Mouse (Mus musculus) forebrain, embryonic 10.5 days (tissue): ENCODE measurements around the gene Il12a. TPM values are rescaled to one million over a fixed set of nuclear protein-coding genes. Genes with fewer than 3 reads are reported as not detected.

Source experiments
- DNase-seq: peaks from one replicate; pipeline ENCODE4 v3.0.0-alpha.2; 2017; ENCODE audit warnings: low spot score; ENCODE audit errors: extremely low spot score
- H3K27ac ChIP-seq: fragments of 300-500 bp; sonication (generic); 2 replicates; pipeline ENCODE4 v1.5.1; 2016; ENCODE audit warnings: mild to moderate bottlenecking
- H3K27me3 ChIP-seq: fragments of 300-500 bp; sonication (generic); 2 replicates; pipeline ENCODE4 v1.6.1; 2016; ENCODE audit warnings: mild to moderate bottlenecking; ENCODE audit not compliant: poor library complexity, severe bottlenecking
- H3K36me3 ChIP-seq: fragments of 300-500 bp; sonication (generic); replicated peaks from 2 replicates; pipeline ENCODE4 v1.6.1; 2016; ENCODE audit warnings: mild to moderate bottlenecking, moderate library complexity
- H3K4me1 ChIP-seq: fragments of 300-500 bp; sonication (generic); 2 replicates; pipeline ENCODE4 v1.6.1; 2016
- H3K4me3 ChIP-seq: fragments of 300-500 bp; sonication (generic); 2 replicates; pipeline ENCODE4 v1.5.1; 2016; ENCODE audit warnings: mild to moderate bottlenecking, moderate library complexity
- H3K9me3 ChIP-seq: fragments of 300-500 bp; sonication (generic); 2 replicates; pipeline ENCODE4 v1.6.1; 2016; ENCODE audit warnings: mild to moderate bottlenecking, moderate library complexity
- WGBS: fragments of 180-500 bp; shearing (Covaris S2); methylation state at CpG from one replicate; pipeline ENCODE4 v1.1.7; 2016; 5-methylcytosine and 5-hydroxymethylcytosine counted together
- polyA plus RNA-seq: library from polyadenylated mRNA; unstranded; fragments of >200 nt; fragmentation: Nextera tagmentation; extraction: Ambion mirVana; gene quantifications from 2 replicates; pipeline ENCODE4 v1.2.1, GENCODE M21; 2016

Gene Il12a
- polyA plus RNA-seq, 1 experiment from 2014 or later, result 0.26 TPM

- H3K36me3 ChIP-seq, result no peaks in the 10 kb centered on the region
- no peak for DNase-seq
- WGBS, result 78% methylated on average over 5 of the region's 5 CpGs
- H3K4me1 ChIP-seq, result no peaks in the 10 kb centered on the region
- no peak overlapping the region for H3K4me3 ChIP-seq
- no peaks in the 10 kb centered on the region; the same call in 1 of the 2 replicates for H3K9me3 ChIP-seq
- no peaks in the 10 kb centered on the region for H3K27me3 ChIP-seq
- no peak overlapping the region for H3K27ac ChIP-seq
Observed at GRCm38 (mm10) chr3:68669418-68669974, 20.9 kb upstream of the Il12a start.

- H3K4me3 ChIP-seq, result no peak overlapping the region
- no peak overlapping the region for H3K27ac ChIP-seq
- H3K27me3 ChIP-seq, result no peaks in the 10 kb centered on the region
- WGBS, result 90% methylated on average over 2 of the region's 2 CpGs
- no peak for DNase-seq
- no peaks in the 10 kb centered on the region; the same call in 1 of the 2 replicates for H3K9me3 ChIP-seq
- H3K4me1 ChIP-seq, result 0 out of 2 replicates have a peak, but pooled peaks cover 6% of the 10 kb centered on the region
- H3K36me3 ChIP-seq, result no peaks in the 10 kb centered on the region
Observed at GRCm38 (mm10) chr3:68674721-68675120, 15.7 kb upstream of the Il12a start.

DNA sequence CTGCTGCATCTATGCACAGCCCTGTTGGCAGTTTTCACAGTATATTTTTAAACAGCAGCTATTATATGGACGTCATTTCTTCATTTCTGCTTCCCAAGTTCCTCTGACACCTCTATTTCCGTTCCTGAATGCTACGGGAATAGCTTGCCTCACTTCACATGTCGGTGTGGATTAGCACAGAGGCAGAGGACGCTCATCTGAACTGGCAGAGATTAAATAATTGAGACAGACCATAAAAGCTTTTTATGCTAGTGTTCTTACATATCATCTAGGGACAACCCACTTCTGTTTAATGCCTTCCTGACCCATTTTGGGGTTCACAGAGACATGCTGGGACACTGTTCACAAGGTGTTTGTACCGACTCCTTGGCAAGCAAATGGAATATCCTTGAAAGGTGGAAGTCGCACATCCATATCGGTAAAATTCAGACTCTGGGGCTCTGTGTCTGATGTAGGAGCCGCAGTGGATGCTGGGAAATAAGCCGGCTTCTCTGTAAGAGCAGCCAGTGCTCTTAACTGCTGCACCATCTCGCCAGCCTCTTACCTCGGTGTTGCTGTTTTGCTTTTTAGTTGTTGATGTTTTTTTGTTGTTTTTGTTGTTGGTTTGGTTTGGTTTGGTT lies 15.1 kb upstream of the Il12a start:
- no peaks in the 10 kb centered on the region; the same call in 1 of the 2 replicates for H3K9me3 ChIP-seq
- H3K4me3 ChIP-seq, result no peak overlapping the region
- H3K4me1 ChIP-seq, result 0 out of 2 replicates have a peak, but pooled peaks cover 6% of the 10 kb centered on the region
- no peak for DNase-seq
- 90% methylated on average over 12 of the region's 12 CpGs for WGBS
- no peaks in the 10 kb centered on the region for H3K27me3 ChIP-seq
- no peak overlapping the region for H3K27ac ChIP-seq
- H3K36me3 ChIP-seq, result no peaks in the 10 kb centered on the region

DNA sequence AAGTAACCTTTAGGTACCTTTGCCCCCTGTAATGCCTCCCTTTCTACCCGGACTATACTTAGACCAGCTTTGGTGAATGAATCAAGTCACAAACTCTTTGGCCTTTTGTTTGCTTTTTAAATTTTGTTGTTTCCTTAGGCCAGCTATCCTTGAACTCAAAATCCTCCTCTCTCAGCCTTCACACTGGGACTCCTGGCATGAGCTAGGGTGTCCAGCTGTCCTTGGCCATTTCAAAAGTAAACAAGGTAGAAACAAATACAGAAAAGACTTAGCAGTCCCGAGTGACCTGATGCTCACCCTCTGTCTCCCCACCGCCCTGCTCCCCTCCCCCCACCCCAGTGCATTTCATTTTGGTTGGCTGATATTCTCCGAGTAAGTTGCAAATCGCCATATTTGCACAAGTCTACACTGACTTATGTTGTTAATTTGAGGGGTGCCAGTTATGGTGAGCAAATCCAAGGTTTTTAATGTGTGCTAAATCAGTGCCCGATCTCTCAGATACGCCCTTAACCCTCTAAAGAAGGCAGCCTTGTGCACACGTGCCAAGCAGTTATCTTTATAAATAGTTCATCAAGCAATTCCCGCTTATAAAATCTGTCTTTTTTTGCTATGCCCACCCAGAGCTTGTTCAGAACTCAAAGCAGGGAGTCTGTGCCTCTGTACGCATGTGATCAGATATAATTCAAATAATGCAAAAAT lies 14.3 kb upstream of the Il12a start:
- H3K4me3 ChIP-seq, result no peak overlapping the region
- no peaks in the 10 kb centered on the region for H3K27me3 ChIP-seq
- no peaks in the 10 kb centered on the region for H3K36me3 ChIP-seq
- no peaks in the 10 kb centered on the region; the same call in 1 of the 2 replicates for H3K9me3 ChIP-seq
- DNase-seq, result no peak
- H3K4me1 ChIP-seq, result 0 out of 2 replicates have a peak, but pooled peaks cover 6% of the 10 kb centered on the region
- H3K27ac ChIP-seq, result no peak overlapping the region
- 82% methylated on average over 10 of the region's 10 CpGs for WGBS

- Histone ChIP-seq H3K4me1 (0 out of 2 replicates have a peak, but pooled peaks cover 6% of the 10 kb centered on the region), H3K27me3 (no peaks in the 10 kb centered on the region), H3K36me3 (no peaks in the 10 kb centered on the region), H3K27ac (no peak overlapping the region), H3K4me3 (no peak overlapping the region), H3K9me3 (no peaks in the 10 kb centered on the region; the same call in 1 of the 2 replicates)
- 54% methylated on average over 17 of the region's 17 CpGs for WGBS
- no peak for DNase-seq
Observed at GRCm38 (mm10) chr3:68676831-68677303, 13.6 kb upstream of the Il12a start.

GRCm38 (mm10) chr3:68678805-68679585 lies 11.4 kb upstream of the Il12a start:
- Histone ChIP-seq H3K9me3 (no peaks in the 10 kb centered on the region; the same call in 1 of the 2 replicates), H3K27me3 (no peaks in the 10 kb centered on the region), H3K4me3 (no peak overlapping the region), H3K27ac (no peak overlapping the region), H3K36me3 (no peaks in the 10 kb centered on the region), H3K4me1 (0 out of 2 replicates have a peak, but pooled peaks cover 6% of the 10 kb centered on the region)
- WGBS, result 90% methylated on average over 9 of the region's 9 CpGs
- DNase-seq, result no peak

GRCm38 (mm10) chr3:68683579-68683978 lies 6.9 kb upstream of the Il12a start:
- no peaks in the 10 kb centered on the region for H3K27me3 ChIP-seq
- H3K4me1 ChIP-seq, result no peaks in the 10 kb centered on the region
- H3K4me3 ChIP-seq, result no peak overlapping the region
- DNase-seq, result no peak
- H3K36me3 ChIP-seq, result no peaks in the 10 kb centered on the region
- no peaks in the 10 kb centered on the region for H3K9me3 ChIP-seq
- 73% methylated on average over 2 of the region's 2 CpGs for WGBS
- H3K27ac ChIP-seq, result no peak overlapping the region

- whole genome bisulfite sequencing, result 88% methylated on average over 1 of the region's 1 CpGs
- Histone ChIP-seq H3K27ac (no peak overlapping the region), H3K9me3 (no peaks in the 10 kb centered on the region), H3K27me3 (no peaks in the 10 kb centered on the region), H3K36me3 (no peaks in the 10 kb centered on the region), H3K4me1 (no peaks in the 10 kb centered on the region), H3K4me3 (no peak overlapping the region)
- no peak for DNase-seq
Observed at GRCm38 (mm10) chr3:68684207-68684606, 6.2 kb upstream of the Il12a start.

DNA sequence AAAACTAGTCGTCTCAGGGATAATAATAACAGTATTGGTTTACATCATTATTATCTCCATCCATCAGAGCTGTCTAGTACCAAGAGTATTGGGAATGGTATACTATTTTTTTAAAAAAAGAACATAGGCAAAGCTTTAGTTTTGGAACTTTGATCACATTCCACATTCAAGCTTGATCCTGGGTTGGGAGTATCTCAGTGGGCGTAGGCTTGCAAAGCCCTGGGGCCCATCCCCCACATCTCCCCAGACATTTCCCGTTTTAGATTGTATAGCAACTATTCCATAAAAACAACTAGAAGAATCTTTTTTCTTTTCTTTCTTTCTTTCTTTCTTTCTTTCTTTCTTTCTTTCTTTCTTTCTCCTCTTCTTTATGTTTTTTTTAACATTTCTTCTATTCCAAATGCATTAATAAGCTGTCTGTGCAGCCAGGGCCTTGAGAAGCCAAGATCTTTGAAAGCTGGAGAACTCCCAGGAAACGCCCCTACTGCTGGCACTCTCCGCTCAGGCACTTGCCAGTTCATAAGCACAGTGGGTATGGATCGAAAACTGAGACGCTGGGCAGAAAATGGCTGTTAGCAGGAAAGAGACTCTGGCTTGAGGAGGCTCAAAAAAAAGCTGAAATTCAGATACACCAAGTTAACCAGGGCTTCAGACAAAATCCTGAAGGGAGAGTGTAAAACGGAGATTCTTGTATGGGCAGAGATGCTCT lies 3.4 kb upstream of the Il12a start:
- Histone ChIP-seq H3K9me3 (no peaks in the 10 kb centered on the region), H3K27me3 (0 out of 2 replicates have a peak, but pooled peaks cover 4% of the 10 kb centered on the region), H3K36me3 (no peaks in the 10 kb centered on the region), H3K4me1 (no peaks in the 10 kb centered on the region), H3K4me3 (no peak overlapping the region), H3K27ac (no peak overlapping the region)
- WGBS, result 76% methylated on average over 8 of the region's 8 CpGs
- no peak for DNase-seq

- H3K36me3 ChIP-seq, result no peaks in the 10 kb centered on the region
- H3K27me3 ChIP-seq, result 0 out of 2 replicates have a peak, but pooled peaks cover 4% of the 10 kb centered on the region
- H3K4me1 ChIP-seq, result peaks cover 11% of the 10 kb centered on the region; the same call in 1 of the 2 replicates
- 87% methylated on average over 7 of the region's 7 CpGs for WGBS
- H3K4me3 ChIP-seq, result no peak overlapping the region
- H3K9me3 ChIP-seq, result no peaks in the 10 kb centered on the region
- H3K27ac ChIP-seq, result no peak overlapping the region
- no peak for DNase-seq
Observed at GRCm38 (mm10) chr3:68689346-68689745, 1.1 kb upstream of the Il12a start.

GRCm38 (mm10) chr3:68691100-68691778 lies 795 bp downstream of the Il12a start:
- H3K4me3 ChIP-seq, result no peak overlapping the region
- 0 out of 2 replicates have a peak, but pooled peaks cover 4% of the 10 kb centered on the region for H3K27me3 ChIP-seq
- peaks cover 11% of the 10 kb centered on the region; the same call in 1 of the 2 replicates for H3K4me1 ChIP-seq
- no peak overlapping the region for H3K27ac ChIP-seq
- WGBS, result 90% methylated on average over 28 of the region's 28 CpGs
- H3K9me3 ChIP-seq, result no peaks in the 10 kb centered on the region
- no peaks in the 10 kb centered on the region for H3K36me3 ChIP-seq
- no peak for DNase-seq
